Mouse (Mus musculus): Measurements from ENCODE around the gene Rps13.

- TF ChIP-seq CTCF (IDR thresholded peaks at IDR 0.05; ENCODE audit: insufficient read depth, low read length) (no peak), POLR2A (IDR thresholded peaks at IDR 0.05; ENCODE audit: borderline replicate concordance, extremely low read depth, low read depth, low read length) (no peak)
Measured at GRCm38 (mm10) chr7:116287959-116288358, 46.0 kb downstream of the Rps13 start.

Measured in lung, adult 2 months (tissue).